Mouse (Mus musculus): ENCODE data around the gene Atrnl1. TPM values are rescaled to one million over a fixed set of nuclear protein-coding genes. Genes with fewer than 3 reads are reported as not detected.

Gene Atrnl1
- polyA plus RNA-seq (2017; shearing (Covaris generic)) = 0.24 TPM

GRCm38 (mm10) chr19:57610476-57611261, at the start of gene Atrnl1:
Gene Atrnl1 (plus strand): TSS chr19:57611034.

Other genes starting within 250 kb of the Atrnl1 start
- 17.3 TPM for gene Trub1, start 158.1 kb upstream of the Atrnl1 start, polyA plus RNA-seq (2017; shearing (Covaris generic))

Measured in activated CD4-positive, CD25-positive, alpha-beta regulatory T cell, adult 9 weeks (primary cell).